Comparison of ENCODE assay signal across 8 mouse cellular contexts in the genomic region with DNA sequence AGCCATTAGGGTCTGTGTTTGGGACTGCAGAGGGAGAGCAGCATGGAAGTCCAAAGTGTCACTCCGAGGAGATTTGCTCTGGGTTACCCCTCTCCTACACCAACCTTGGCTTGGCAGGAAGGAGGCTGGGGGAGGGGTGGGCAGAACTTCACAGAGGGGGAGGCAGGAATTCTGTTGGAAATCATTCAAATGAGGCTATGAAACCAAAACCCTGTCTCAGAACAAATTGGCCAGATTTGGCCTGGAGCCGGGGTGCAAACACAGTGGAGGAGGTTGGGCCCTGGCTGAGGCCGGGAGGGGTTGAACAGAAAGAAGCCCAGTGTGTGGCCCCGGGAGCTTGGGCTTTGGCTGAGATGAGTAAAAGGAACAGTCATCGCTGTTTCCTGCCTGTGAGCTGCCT. TPM values are rescaled to one million over a fixed set of nuclear protein-coding genes. Genes with fewer than 3 reads are reported as not detected.
A peak's percentile ranks its signal among the peaks of the same experiment; 100 is the strongest.
DNase-seq lines count a peak whose midpoint lies in the region; ATAC-seq lines count a peak whose summit lies in the region.

No protein-coding gene starts in this region.

- H3K27ac ChIP-seq in hindbrain, embryonic 10.5 days = peak overlapping the region; percentile 47; the same call in 1 of the 2 replicates
- no peak overlapping the region for H3K27ac ChIP-seq in hindbrain, embryonic 11.5 days (ENCODE audit: low read depth, low read length)
- no peak overlapping the region for H3K27ac ChIP-seq in forebrain, embryonic 15.5 days (replicated peaks)
- H3K27ac ChIP-seq in lung, embryonic 16.5 days (ENCODE audit: low read length) = peak overlapping the region; percentile 82

- no peak for DNase-seq in hindbrain, embryonic 10.5 days (ENCODE audit: low spot score)
- no peak for DNase-seq in hindbrain, embryonic 11.5 days (ENCODE audit: low spot score)
- peak; percentile 89 for DNase-seq in NIH3T3 (ENCODE audit: low read depth)
- DNase-seq in testis, postnatal 10 days (ENCODE audit: low spot score) = peak; percentile 65
- no peak for DNase-seq in T-cell, adult 2 months (ENCODE audit: low spot score)
- no peak for DNase-seq in embryo, embryonic 9.5 days (ENCODE audit: extremely low spot score)

- H3K9ac ChIP-seq in hindbrain, embryonic 11.5 days (ENCODE audit: low read depth, low read length) = no peak overlapping the region
- no peak overlapping the region for H3K9ac ChIP-seq in forebrain, embryonic 15.5 days (replicated peaks)
- H3K9ac ChIP-seq in lung, embryonic 16.5 days (ENCODE audit: low read length) = peak overlapping the region; percentile 29; the same call in 1 of the 2 replicates

- H3K4me2 ChIP-seq in hindbrain, embryonic 11.5 days (replicated peaks; ENCODE audit: low read depth, low read length) = no peak overlapping the region
- no peak overlapping the region for H3K4me2 ChIP-seq in forebrain, embryonic 15.5 days (replicated peaks)
- no peak overlapping the region for H3K4me2 ChIP-seq in lung, embryonic 16.5 days (ENCODE audit: low read depth, low read length)

- no peaks in the 10 kb centered on the region; the same call in 1 of the 2 replicates for H3K9me3 ChIP-seq in hindbrain, embryonic 10.5 days
- H3K9me3 ChIP-seq in hindbrain, embryonic 11.5 days (ENCODE audit: control insufficient read depth, low read length) = no peaks in the 10 kb centered on the region
- H3K9me3 ChIP-seq in forebrain, embryonic 15.5 days = no peaks in the 10 kb centered on the region
- no peaks in the 10 kb centered on the region for H3K9me3 ChIP-seq in lung, embryonic 16.5 days (ENCODE audit: control insufficient read depth, low read length)

- peaks cover 47% of the 10 kb centered on the region for H3K4me1 ChIP-seq in hindbrain, embryonic 10.5 days (replicated peaks)
- H3K4me1 ChIP-seq in hindbrain, embryonic 11.5 days (replicated peaks; ENCODE audit: control insufficient read depth, insufficient read depth, low read length) = no peaks in the 10 kb centered on the region
- peaks cover 13% of the 10 kb centered on the region for H3K4me1 ChIP-seq in forebrain, embryonic 15.5 days
- H3K4me1 ChIP-seq in lung, embryonic 16.5 days (replicated peaks; ENCODE audit: control insufficient read depth, insufficient read depth, low read length) = peaks cover 45% of the 10 kb centered on the region

- H3K4me3 ChIP-seq in hindbrain, embryonic 10.5 days = no peak overlapping the region
- no peak overlapping the region for H3K4me3 ChIP-seq in hindbrain, embryonic 11.5 days (ENCODE audit: low read depth, low read length)
- no peak overlapping the region for H3K4me3 ChIP-seq in forebrain, embryonic 15.5 days
- H3K4me3 ChIP-seq in lung, embryonic 16.5 days (ENCODE audit: low read length) = no peak overlapping the region

- peaks cover 48% of the 10 kb centered on the region for H3K27me3 ChIP-seq in hindbrain, embryonic 10.5 days (ENCODE audit: insufficient read depth, poor library complexity, severe bottlenecking)
- H3K27me3 ChIP-seq in hindbrain, embryonic 11.5 days (ENCODE audit: control insufficient read depth, insufficient read depth, low read length) = no peaks in the 10 kb centered on the region; the same call in 1 of the 2 replicates
- no peaks in the 10 kb centered on the region for H3K27me3 ChIP-seq in forebrain, embryonic 15.5 days
- no peaks in the 10 kb centered on the region for H3K27me3 ChIP-seq in lung, embryonic 16.5 days (ENCODE audit: control insufficient read depth, insufficient read depth, low read depth, low read length)

- WGBS in hindbrain, embryonic 10.5 days = 12% methylated on average over 5 of the region's 5 CpGs
- 19% methylated on average over 5 of the region's 5 CpGs for WGBS in hindbrain, embryonic 11.5 days
- WGBS in forebrain, embryonic 15.5 days = 3% methylated on average over 5 of the region's 5 CpGs
- WGBS in lung, embryonic 16.5 days = 14% methylated on average over 5 of the region's 5 CpGs

- ATAC-seq in hindbrain, embryonic 11.5 days (ENCODE audit: low FRiP score) = no peak
- ATAC-seq in forebrain, embryonic 15.5 days (replicated peaks) = peak; percentile 74
- ATAC-seq in lung, embryonic 16.5 days (ENCODE audit: low read depth) = peak; percentile 85

- no peaks in the 10 kb centered on the region for H3K36me3 ChIP-seq in hindbrain, embryonic 10.5 days
- no peaks in the 10 kb centered on the region for H3K36me3 ChIP-seq in hindbrain, embryonic 11.5 days (ENCODE audit: control insufficient read depth, insufficient read depth, low read length)
- no peaks in the 10 kb centered on the region for H3K36me3 ChIP-seq in forebrain, embryonic 15.5 days
- H3K36me3 ChIP-seq in lung, embryonic 16.5 days (ENCODE audit: control insufficient read depth, insufficient read depth, low read length) = no peaks in the 10 kb centered on the region

RNA-seq across cellular contexts. Expression of a gene that starts 34.2 kb away (rescaled TPM):
- 16.1 and 17.7 TPM in 2 replicates for polyA plus RNA-seq in hindbrain, embryonic 10.5 days (2016; fragmentation: Nextera tagmentation; extraction: Ambion mirVana)
- polyA plus RNA-seq in hindbrain, embryonic 11.5 days (2014; fragmentation: Nextera tagmentation; extraction: Ambion mirVana) = 10.3 and 11.2 TPM in 2 replicates
- 7.6 and 7.9 TPM in 2 replicates for polyA plus RNA-seq in forebrain, embryonic 15.5 days (2015; fragmentation: Nextera tagmentation; extraction: Ambion mirVana)
- polyA plus RNA-seq in lung, embryonic 16.5 days (2015; fragmentation: Nextera tagmentation; extraction: Ambion mirVana) = 28.3 and 28.9 TPM in 2 replicates

Comparison
In these comparisons a context has a peak if more than half of its experiments do, and no peak if none do; other contexts are left out.
1. H3K27ac ChIP-seq: peak in hindbrain, embryonic 10.5 days (single experiment) and lung, embryonic 16.5 days (single experiment); none in hindbrain, embryonic 11.5 days (single experiment) and forebrain, embryonic 15.5 days (single experiment).
2. DNase-seq: peak in NIH3T3 (single experiment) and testis, postnatal 10 days (single experiment); none in hindbrain, embryonic 10.5 days (single experiment), hindbrain, embryonic 11.5 days (single experiment), T-cell, adult 2 months (single experiment) and embryo, embryonic 9.5 days (single experiment).